9 mouse cellular contexts compared by ENCODE assay signal in genomic region chr5:35177332-35177731, GRCm38 (mm10).
DNase-seq lines count a peak whose midpoint lies in the region; ATAC-seq and TF ChIP-seq lines count a peak whose summit lies in the region.
"Had no signal": no experiment of that assay in that cellular context is flagged by ENCODE, and none has a peak within 500 bp of the region (broad histone marks: within the 10 kb centered on the region; RNA-seq: fewer than 3 reads in every experiment).

No protein-coding gene starts in this region.

- TF ChIP-seq CTCF in olfactory bulb, adult 2 months (IDR thresholded peaks at IDR 0.05; ENCODE audit: insufficient read depth, low read depth, low read length), result peak; percentile 66

- TF ChIP-seq POLR2A in olfactory bulb, adult 2 months (IDR thresholded peaks at IDR 0.05; ENCODE audit: insufficient read depth, low read depth, low read length), result no peak

- no peaks in the 10 kb centered on the region for H3K4me1 ChIP-seq in midbrain, embryonic 11.5 days (ENCODE audit: control insufficient read depth, insufficient read depth, low read length)
- H3K4me1 ChIP-seq in midbrain, embryonic 15.5 days, result no peaks in the 10 kb centered on the region
- peaks cover 9% of the 10 kb centered on the region; the same call in 1 of the 2 replicates for H3K4me1 ChIP-seq in olfactory bulb, adult 2 months (ENCODE audit: control insufficient read depth, insufficient read depth, low read length)
- no peaks in the 10 kb centered on the region for H3K4me1 ChIP-seq in intestine, embryonic 15.5 days (replicated peaks)

- peak; percentile 73; the same call in 1 of the 2 replicates for ATAC-seq in frontal cortex, adult (ENCODE audit: low TSS enrichment)
- ATAC-seq in midbrain, embryonic 11.5 days (ENCODE audit: low FRiP score), result no peak
- no peak for ATAC-seq in midbrain, embryonic 15.5 days (replicated peaks)
- no peak for ATAC-seq in intestine, embryonic 15.5 days

- 71% methylated on average over 4 of the region's 4 CpGs for WGBS in midbrain, embryonic 11.5 days
- 65% methylated on average over 4 of the region's 4 CpGs for WGBS in midbrain, embryonic 15.5 days
- 69% methylated on average over 4 of the region's 4 CpGs for WGBS in olfactory bulb, adult 2 months
- WGBS in intestine, embryonic 15.5 days, result 65% methylated on average over 4 of the region's 4 CpGs

- no peak overlapping the region for H3K4me3 ChIP-seq in midbrain, embryonic 11.5 days (ENCODE audit: low read depth, low read length)
- no peak overlapping the region for H3K4me3 ChIP-seq in midbrain, embryonic 15.5 days
- H3K4me3 ChIP-seq in olfactory bulb, adult 2 months (ENCODE audit: insufficient read depth, low read depth, low read length), result no peak overlapping the region
- H3K4me3 ChIP-seq in intestine, embryonic 15.5 days (replicated peaks), result no peak overlapping the region
- H3K4me3 ChIP-seq: limb, embryonic 13.5 days had no signal

- no peak overlapping the region for H3K4me2 ChIP-seq in midbrain, embryonic 11.5 days
- no peak overlapping the region for H3K4me2 ChIP-seq in midbrain, embryonic 15.5 days
- no peak overlapping the region for H3K4me2 ChIP-seq in intestine, embryonic 15.5 days (replicated peaks)
- H3K4me2 ChIP-seq: limb, embryonic 13.5 days had no signal

- H3K36me3 ChIP-seq in midbrain, embryonic 11.5 days (ENCODE audit: control insufficient read depth, insufficient read depth, low read length), result no peaks in the 10 kb centered on the region
- no peaks in the 10 kb centered on the region for H3K36me3 ChIP-seq in midbrain, embryonic 15.5 days (replicated peaks)
- no peaks in the 10 kb centered on the region for H3K36me3 ChIP-seq in intestine, embryonic 15.5 days
- H3K36me3 ChIP-seq: limb, embryonic 13.5 days had no signal

- H3K9ac ChIP-seq in midbrain, embryonic 11.5 days (ENCODE audit: low read length), result no peak overlapping the region
- no peak overlapping the region for H3K9ac ChIP-seq in midbrain, embryonic 15.5 days
- H3K9ac ChIP-seq in intestine, embryonic 15.5 days, result no peak overlapping the region
- H3K9ac ChIP-seq: limb, embryonic 13.5 days had no signal

- H3K9me3 ChIP-seq in midbrain, embryonic 11.5 days (ENCODE audit: control insufficient read depth, low read length), result no peaks in the 10 kb centered on the region
- H3K9me3 ChIP-seq in midbrain, embryonic 15.5 days, result no peaks in the 10 kb centered on the region
- H3K9me3 ChIP-seq in intestine, embryonic 15.5 days, result no peaks in the 10 kb centered on the region
- H3K9me3 ChIP-seq: limb, embryonic 13.5 days had no signal

- no peak for DNase-seq in frontal cortex, postnatal 10 days (ENCODE audit: low spot score in 2 of 2)
- DNase-seq in midbrain, embryonic 11.5 days (ENCODE audit: low spot score, missing footprints), result peak; percentile 79
- DNase-seq in embryo, embryonic 9.5 days (ENCODE audit: extremely low spot score), result peak; percentile 9
- no peak for DNase-seq in spleen, adult 12 weeks (ENCODE audit: low spot score)

- no peak overlapping the region for H3K27ac ChIP-seq in midbrain, embryonic 11.5 days (ENCODE audit: low read depth, low read length)
- H3K27ac ChIP-seq in midbrain, embryonic 15.5 days, result no peak overlapping the region
- no peak overlapping the region for H3K27ac ChIP-seq in olfactory bulb, adult 2 months (ENCODE audit: insufficient read depth, low read depth, low read length)
- no peak overlapping the region for H3K27ac ChIP-seq in intestine, embryonic 15.5 days
- H3K27ac ChIP-seq: limb, embryonic 13.5 days had no signal

- no peaks in the 10 kb centered on the region for H3K27me3 ChIP-seq in midbrain, embryonic 11.5 days (ENCODE audit: control insufficient read depth, insufficient read depth, low read length)
- no peaks in the 10 kb centered on the region for H3K27me3 ChIP-seq in midbrain, embryonic 15.5 days (replicated peaks)
- H3K27me3 ChIP-seq in intestine, embryonic 15.5 days (replicated peaks), result no peaks in the 10 kb centered on the region
- H3K27me3 ChIP-seq: limb, embryonic 13.5 days had no signal

Comparison
In these comparisons a context has a peak if more than half of its experiments do, and no peak if none do; other contexts are left out.
1. DNase-seq: peak in midbrain, embryonic 11.5 days (single experiment) and embryo, embryonic 9.5 days (single experiment); none in frontal cortex, postnatal 10 days (0 of 2) and spleen, adult 12 weeks (single experiment).